Mouse (Mus musculus) lung, postnatal 25 days (tissue): Measurements from ENCODE around the gene Mageh1.
"Not testable (repeated sequence)": the region's sequence is repeated elsewhere in the genome, so short reads cannot be mapped to it uniquely, and the experiment has no call there.

Experiments used
- DNase-seq: peaks from one replicate; pipeline ENCODE4 v3.0.0; 2022; ENCODE audit warnings: low spot score

Gene Mageh1

GRCm38 (mm10) chrX:153037087-153037971 lies at the start of gene Mageh1:
Gene Mageh1 (minus strand): TSS chrX:153037575.
- peak; percentile 78 for DNase-seq

GRCm38 (mm10) chrX:153037972-153038744 lies 783 bp upstream of the Mageh1 start:
- DNase-seq, result not testable (repeated sequence)

GRCm38 (mm10) chrX:153031547-153031946 lies 5.8 kb downstream of the Mageh1 start:
- not testable (repeated sequence) for DNase-seq

- DNase-seq, result not testable (repeated sequence)
Measured at GRCm38 (mm10) chrX:153025709-153026108, 11.7 kb downstream of the Mageh1 start.

GRCm38 (mm10) chrX:153025255-153025654 lies 12.1 kb downstream of the Mageh1 start:
- not testable (repeated sequence) for DNase-seq

GRCm38 (mm10) chrX:153007685-153008047 lies 29.7 kb downstream of the Mageh1 start:
- DNase-seq, result no peak

GRCm38 (mm10) chrX:153007021-153007684 lies 30.2 kb downstream of the Mageh1 start:
- peak; percentile 26 for DNase-seq

- no peak for DNase-seq
Measured at GRCm38 (mm10) chrX:153006387-153006841, 31.0 kb downstream of the Mageh1 start, which contains the start of gene Usp51. Gene Usp51 (plus strand): TSS chrX:153006469.

GRCm38 (mm10) chrX:152996105-152996504 lies 41.3 kb downstream of the Mageh1 start:
- not testable (repeated sequence) for DNase-seq

- not testable (repeated sequence) for DNase-seq
Measured at GRCm38 (mm10) chrX:152989852-152990251, 47.5 kb downstream of the Mageh1 start.
